Mouse (Mus musculus) forebrain, embryonic 13.5 days (tissue): ENCODE results near the gene Xpo6. TPM values are rescaled to one million over a fixed set of nuclear protein-coding genes. Genes with fewer than 3 reads are reported as not detected.
A peak's percentile ranks its signal among the peaks of the same experiment; 100 is the strongest.

Source experiments
- ATAC-seq: fragments of 200-750 bp; cut with Nextera tagmentation; 2 replicates; pipeline ENCODE4 v1.8.0; 2017
- H3K27ac ChIP-seq: fragments of 300-500 bp; sonication (generic); 2 replicates; pipeline ENCODE4 v1.5.1; 2015; ENCODE audit warnings: inconsistent platforms, mild to moderate bottlenecking, moderate library complexity
- H3K27me3 ChIP-seq: fragments of 300-500 bp; sonication (generic); 2 replicates; pipeline ENCODE4 v1.6.1; 2015; ENCODE audit warnings: mild to moderate bottlenecking, inconsistent platforms
- H3K36me3 ChIP-seq: fragments of 300-500 bp; sonication (generic); 2 replicates; pipeline ENCODE4 v1.6.1; 2015; ENCODE audit warnings: mild to moderate bottlenecking, inconsistent platforms; ENCODE audit not compliant: poor library complexity, severe bottlenecking
- H3K4me1 ChIP-seq: fragments of 300-500 bp; sonication (generic); 2 replicates; pipeline ENCODE4 v1.6.1; 2015; ENCODE audit warnings: inconsistent platforms
- H3K4me2 ChIP-seq: fragments of 300-500 bp; sonication (generic); 2 replicates; pipeline ENCODE4 v1.6.1; 2015; ENCODE audit warnings: inconsistent platforms, mild to moderate bottlenecking, moderate library complexity
- H3K4me3 ChIP-seq: fragments of 300-500 bp; sonication (generic); 2 replicates; pipeline ENCODE4 v1.5.1; 2015; ENCODE audit warnings: mild to moderate bottlenecking, inconsistent platforms
- H3K9ac ChIP-seq: fragments of 300-500 bp; sonication (generic); 2 replicates; pipeline ENCODE4 v1.6.1; 2015; ENCODE audit warnings: mild to moderate bottlenecking, inconsistent platforms
- H3K9me3 ChIP-seq: fragments of 300-500 bp; sonication (generic); replicated peaks from 2 replicates; pipeline ENCODE4 v1.6.1; 2016; ENCODE audit warnings: inconsistent platforms
- WGBS: fragments of 180-500 bp; shearing (Covaris S2); methylation state at CpG from one replicate; pipeline ENCODE4 v1.1.7; 2015; 5-methylcytosine and 5-hydroxymethylcytosine counted together
- polyA plus RNA-seq: library from polyadenylated mRNA; unstranded; fragments of >200 nt; fragmentation: Nextera tagmentation; extraction: Ambion mirVana; gene quantifications from 2 replicates; pipeline ENCODE4 v1.2.1, GENCODE M21; 2015

Xpo6 gene
- polyA plus RNA-seq, 1 experiment from 2014 or later = 47.7 TPM

DNA sequence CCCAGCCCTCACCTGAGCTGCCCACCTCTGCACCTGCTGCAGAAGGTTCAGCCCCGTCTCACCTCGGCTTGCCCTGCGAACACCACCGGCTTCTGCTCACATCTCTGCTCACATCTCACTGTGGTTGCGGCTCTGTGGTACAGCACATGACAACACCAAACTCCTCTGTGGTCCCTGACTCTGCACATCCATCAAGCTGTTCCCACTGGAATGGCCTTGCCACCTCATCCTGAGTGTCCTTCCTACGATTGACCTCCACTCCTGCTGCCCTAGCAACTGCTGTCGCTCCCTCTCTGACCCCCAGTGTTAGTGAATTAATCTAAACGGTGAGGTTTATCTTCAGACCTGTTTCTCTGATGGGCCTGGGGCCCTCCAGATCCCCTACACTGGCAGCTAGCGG, 115.1 kb downstream of the Xpo6 start:
- Histone ChIP-seq H3K4me1 (peaks cover 61% of the 10 kb centered on the region), H3K36me3 (no peaks in the 10 kb centered on the region), H3K4me2 (no peak overlapping the region), H3K9me3 (no peaks in the 10 kb centered on the region), H3K4me3 (no peak overlapping the region), H3K9ac (no peak overlapping the region), H3K27ac (no peak overlapping the region), H3K27me3 (peaks cover 58% of the 10 kb centered on the region)
- 90% methylated on average over 9 of the region's 9 CpGs for WGBS
- no peak for ATAC-seq

DNA sequence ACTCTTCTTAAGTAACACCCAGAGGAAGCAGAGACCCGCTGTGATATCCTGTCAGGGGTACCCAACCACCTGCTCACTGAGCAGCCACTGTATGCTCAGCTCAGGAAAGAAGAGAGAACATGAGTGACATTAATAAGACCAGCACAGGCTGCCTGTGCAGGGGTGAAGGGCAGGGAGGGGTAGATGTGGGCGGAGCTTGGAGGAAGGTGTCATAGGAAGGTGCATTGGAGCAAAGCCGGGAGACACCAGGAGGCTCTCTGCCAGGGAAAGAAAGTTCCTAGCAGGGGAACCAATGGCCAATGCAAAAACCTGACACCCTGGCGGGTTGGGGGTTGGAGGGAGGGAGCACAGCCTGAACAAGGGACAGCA, 116.3 kb downstream of the Xpo6 start:
- Histone ChIP-seq H3K27me3 (peaks cover 69% of the 10 kb centered on the region), H3K4me2 (no peak overlapping the region), H3K9me3 (no peaks in the 10 kb centered on the region), H3K9ac (no peak overlapping the region), H3K27ac (no peak overlapping the region), H3K4me3 (no peak overlapping the region), H3K36me3 (no peaks in the 10 kb centered on the region), H3K4me1 (peaks cover 61% of the 10 kb centered on the region)
- WGBS = 22% methylated on average over 4 of the region's 4 CpGs
- no peak for ATAC-seq

DNA sequence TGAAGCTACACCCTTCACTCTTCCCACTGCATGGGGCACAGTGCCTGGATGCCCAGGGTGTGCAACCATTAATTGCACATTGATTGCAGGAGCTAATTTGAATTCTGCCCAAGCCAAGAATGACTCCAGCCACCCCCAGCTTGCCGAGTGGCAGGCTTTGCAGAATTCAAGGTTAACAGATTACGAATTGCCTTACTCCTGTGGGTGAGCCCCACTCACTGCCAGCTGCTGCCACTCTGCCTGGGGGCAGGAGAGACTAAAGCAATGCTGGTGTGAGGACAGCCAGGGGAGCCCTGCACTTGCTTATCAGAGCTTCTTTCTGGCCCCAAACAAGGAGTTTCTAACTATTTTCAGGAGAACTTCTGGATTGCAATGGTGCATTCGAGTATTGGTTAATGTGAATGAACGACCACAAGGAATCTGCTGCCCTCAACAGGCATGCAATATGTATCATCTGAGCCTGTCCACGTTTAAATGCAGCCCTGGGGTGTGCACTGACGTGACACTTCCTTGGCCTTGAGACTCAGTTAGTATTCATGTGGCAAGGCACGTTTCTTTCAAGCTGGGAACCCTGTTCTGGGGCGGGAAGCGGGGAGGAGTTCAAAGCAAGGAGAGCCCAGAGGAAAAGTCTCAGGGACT, 116.8 kb downstream of the Xpo6 start:
- H3K4me3 ChIP-seq = no peak overlapping the region
- H3K27ac ChIP-seq = no peak overlapping the region
- H3K4me2 ChIP-seq = no peak overlapping the region
- H3K9ac ChIP-seq = no peak overlapping the region
- 15% methylated on average over 9 of the region's 9 CpGs for WGBS
- H3K9me3 ChIP-seq = no peaks in the 10 kb centered on the region
- peaks cover 61% of the 10 kb centered on the region for H3K4me1 ChIP-seq
- no peak for ATAC-seq
- no peaks in the 10 kb centered on the region for H3K36me3 ChIP-seq
- peaks cover 74% of the 10 kb centered on the region for H3K27me3 ChIP-seq

DNA sequence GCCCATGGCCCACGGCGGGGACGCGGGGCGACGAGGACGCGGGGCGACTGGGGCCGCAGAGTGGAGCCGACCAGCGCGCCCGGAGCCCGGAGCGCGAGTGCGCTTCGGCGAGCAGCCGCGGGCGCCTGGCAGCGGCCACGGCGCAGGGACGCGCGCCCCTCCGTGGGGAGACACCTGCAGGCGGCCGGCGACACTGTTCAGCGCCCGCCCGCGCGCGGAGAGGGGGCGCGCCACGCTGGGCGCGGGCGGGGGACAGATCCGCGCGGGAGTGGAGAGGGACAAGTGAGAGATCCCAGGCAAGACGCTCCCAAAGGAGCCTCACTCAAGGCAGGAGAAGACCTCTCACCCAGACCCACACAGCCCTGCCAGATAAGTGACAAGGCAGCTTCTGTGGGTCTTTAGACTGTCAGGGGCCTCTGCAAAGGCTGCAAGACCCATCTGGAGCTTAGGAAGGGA, 118.0 kb downstream of the Xpo6 start, which contains the start of gene Gsg1l:
TSS of gene Gsg1l (minus strand) at position 126 of the 456 bp plus-strand sequence.
- H3K4me3 ChIP-seq = peak within 1 kb of the TSS; percentile 58
- no peak within 1 kb of the TSS for H3K27ac ChIP-seq
- WGBS = under 1% methylated on average over 38 of the region's 49 CpGs
- peak within 1 kb of the TSS; percentile 66 for H3K9ac ChIP-seq
- H3K9me3 ChIP-seq = no peaks in the 10 kb centered on the region
- H3K4me1 ChIP-seq = peaks cover 55% of the 10 kb centered on the region
- H3K4me2 ChIP-seq = peak within 1 kb of the TSS; percentile 94
- peak; percentile 44 for ATAC-seq
- no peaks in the 10 kb centered on the region for H3K36me3 ChIP-seq
- peaks cover 79% of the 10 kb centered on the region for H3K27me3 ChIP-seq

DNA sequence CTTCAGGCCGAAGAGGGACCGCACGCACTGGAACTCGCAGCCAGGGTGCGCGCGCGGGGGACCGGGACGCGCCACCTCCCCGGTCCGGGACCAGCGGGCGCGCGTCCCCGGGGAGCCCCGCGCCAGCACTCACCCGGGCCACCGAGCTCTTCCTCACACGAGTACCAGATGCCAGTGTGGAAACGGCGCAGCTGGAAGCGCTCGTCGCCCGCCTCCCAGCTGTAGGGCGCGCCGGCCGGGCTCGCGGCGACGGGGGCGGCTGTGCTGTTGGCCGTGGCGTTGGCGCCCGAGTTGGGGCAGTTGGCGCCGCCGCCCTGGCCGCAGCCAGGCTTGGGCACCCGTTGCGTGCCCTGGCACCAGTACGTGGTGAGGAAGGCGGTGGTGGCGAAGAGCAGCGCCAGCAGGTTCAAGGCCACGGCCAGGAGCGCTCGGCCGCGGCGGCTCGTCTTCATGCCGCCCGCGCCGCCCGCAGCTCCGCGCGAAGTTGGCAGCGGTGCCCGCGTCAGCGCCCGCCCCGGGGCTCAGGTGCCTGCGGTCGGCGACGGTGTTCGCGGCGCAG, 118.5 kb downstream of the Xpo6 start:
- WGBS = under 1% methylated on average over 80 of the region's 80 CpGs
- Histone ChIP-seq H3K4me1 (peaks cover 50% of the 10 kb centered on the region), H3K9ac (peak overlapping the region; percentile 66), H3K4me2 (peak overlapping the region; percentile 94), H3K9me3 (no peaks in the 10 kb centered on the region), H3K27me3 (peaks cover 84% of the 10 kb centered on the region), H3K27ac (no peak overlapping the region), H3K36me3 (no peaks in the 10 kb centered on the region), H3K4me3 (peak overlapping the region; percentile 58)
- peak; percentile 33 for ATAC-seq

DNA sequence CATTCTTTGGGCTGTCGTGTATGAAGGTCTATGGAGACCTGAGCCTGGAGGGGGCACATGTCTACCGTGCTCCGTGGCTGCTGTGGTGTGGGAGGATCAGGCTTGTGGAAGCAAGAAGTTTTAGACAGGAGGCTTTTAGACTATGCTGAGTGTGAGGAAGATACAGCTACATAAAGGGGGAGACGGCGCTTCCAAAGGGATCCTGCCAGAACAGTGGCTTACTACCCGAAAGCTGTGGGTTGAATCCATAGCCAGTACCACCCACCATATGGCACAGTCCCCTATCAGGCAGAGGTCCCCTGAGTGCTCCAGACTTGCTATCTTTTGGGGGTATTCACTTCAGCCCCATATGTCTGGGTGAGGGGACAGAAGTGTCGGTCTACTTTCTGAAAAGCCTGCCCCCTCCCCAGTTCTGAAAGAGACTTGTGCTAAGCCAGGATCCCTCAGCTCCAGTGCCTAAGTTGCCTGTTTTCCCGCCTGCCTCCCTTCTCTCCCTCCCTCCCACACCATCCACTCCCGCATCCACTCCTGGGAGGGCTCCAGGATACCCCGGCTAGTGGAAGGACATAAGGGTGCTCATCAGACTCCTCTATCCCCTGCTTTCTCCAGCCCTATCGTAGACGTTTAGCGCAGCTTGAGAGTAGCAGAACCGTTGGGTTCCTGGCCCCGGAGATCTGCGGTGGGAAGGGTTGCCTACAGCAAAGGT, 119.2 kb downstream of the Xpo6 start:
- Histone ChIP-seq H3K36me3 (no peaks in the 10 kb centered on the region), H3K4me3 (peak overlapping the region; percentile 58), H3K9ac (peak overlapping the region; percentile 66), H3K27ac (no peak overlapping the region), H3K27me3 (peaks cover 84% of the 10 kb centered on the region), H3K9me3 (no peaks in the 10 kb centered on the region), H3K4me2 (peak overlapping the region; percentile 94), H3K4me1 (peaks cover 43% of the 10 kb centered on the region)
- 18% methylated on average over 16 of the region's 16 CpGs for WGBS
- ATAC-seq = no peak; the same call in 1 of the 2 replicates

DNA sequence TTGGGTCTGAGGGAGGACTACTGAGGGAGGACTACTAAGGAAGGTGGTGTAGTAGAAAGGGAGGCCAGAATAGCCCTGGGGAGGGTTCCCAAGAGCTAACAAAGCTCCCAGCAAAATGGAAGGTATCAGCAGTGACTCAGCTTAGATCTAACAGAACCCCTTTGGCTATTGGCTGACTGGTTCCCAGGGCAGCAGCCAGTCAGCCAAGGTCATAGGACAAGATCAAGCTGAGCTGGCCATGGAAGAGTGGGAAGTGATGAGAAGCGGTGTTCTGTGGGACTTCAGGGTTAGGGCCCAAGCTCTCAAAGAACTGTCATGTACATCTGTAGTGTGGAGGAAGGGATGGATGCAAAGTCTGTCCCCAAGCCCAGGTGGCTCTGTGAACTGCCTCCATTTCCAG, 123.4 kb downstream of the Xpo6 start:
- Histone ChIP-seq H3K27ac (no peak overlapping the region), H3K9ac (no peak overlapping the region), H3K4me3 (no peak overlapping the region), H3K9me3 (no peaks in the 10 kb centered on the region), H3K36me3 (no peaks in the 10 kb centered on the region), H3K4me1 (peaks cover 12% of the 10 kb centered on the region; the same call in 1 of the 2 replicates), H3K4me2 (no peak overlapping the region), H3K27me3 (peaks cover 47% of the 10 kb centered on the region)
- ATAC-seq = no peak
- WGBS = 91% methylated on average over 1 of the region's 1 CpGs

DNA sequence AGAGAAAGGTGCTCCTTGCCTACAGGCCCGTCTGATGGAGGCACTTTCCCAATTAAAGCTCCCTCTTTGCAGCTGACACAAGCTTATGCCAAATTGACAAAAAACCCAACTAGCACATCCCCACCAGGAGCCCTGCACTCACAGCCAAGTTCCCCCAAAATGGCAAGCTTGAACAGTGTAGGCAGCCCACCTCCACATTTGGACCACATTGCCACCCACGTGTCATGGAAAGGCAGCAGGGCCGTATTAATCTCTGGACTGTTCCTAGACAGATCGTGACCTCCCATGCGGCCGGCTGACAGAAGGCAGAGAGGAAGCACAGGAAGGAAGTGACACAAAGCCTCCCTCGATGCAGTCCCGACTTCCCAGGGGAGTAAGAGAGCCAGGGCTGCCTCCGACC, 125.2 kb downstream of the Xpo6 start:
- H3K4me2 ChIP-seq = no peak overlapping the region
- H3K27me3 ChIP-seq = peaks cover 29% of the 10 kb centered on the region
- ATAC-seq = no peak
- H3K9ac ChIP-seq = no peak overlapping the region
- no peak overlapping the region for H3K4me3 ChIP-seq
- H3K9me3 ChIP-seq = no peaks in the 10 kb centered on the region
- WGBS = 84% methylated on average over 9 of the region's 9 CpGs
- no peak overlapping the region for H3K27ac ChIP-seq
- no peaks in the 10 kb centered on the region for H3K36me3 ChIP-seq
- no peaks in the 10 kb centered on the region for H3K4me1 ChIP-seq

DNA sequence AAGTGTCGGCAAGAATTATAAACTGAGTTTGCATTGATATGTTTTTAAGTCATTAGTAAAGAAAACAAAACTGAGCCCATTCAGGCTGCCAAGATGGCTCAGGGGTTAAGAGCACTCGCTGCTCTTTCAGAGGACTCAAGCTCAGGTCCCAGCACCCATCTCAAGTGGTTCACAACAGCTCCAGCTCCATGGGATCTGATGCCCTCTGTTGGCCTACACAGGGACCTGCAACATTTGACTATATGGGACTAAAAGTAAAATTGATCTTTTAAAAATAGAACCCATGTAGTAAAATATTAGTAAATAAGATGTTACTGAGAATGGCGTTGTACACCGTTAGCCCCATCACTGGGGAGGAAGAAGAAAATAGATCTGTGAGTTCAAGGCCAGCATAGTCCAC, 130.0 kb downstream of the Xpo6 start:
- no peaks in the 10 kb centered on the region for H3K27me3 ChIP-seq
- no peak overlapping the region for H3K27ac ChIP-seq
- 96% methylated on average over 4 of the region's 4 CpGs for WGBS
- H3K9ac ChIP-seq = no peak overlapping the region
- no peak overlapping the region for H3K4me3 ChIP-seq
- ATAC-seq = no peak
- no peak overlapping the region for H3K4me2 ChIP-seq
- no peaks in the 10 kb centered on the region; the same call in 1 of the 2 replicates for H3K9me3 ChIP-seq
- no peaks in the 10 kb centered on the region for H3K36me3 ChIP-seq
- H3K4me1 ChIP-seq = no peaks in the 10 kb centered on the region; the same call in none of the 2 replicates

DNA sequence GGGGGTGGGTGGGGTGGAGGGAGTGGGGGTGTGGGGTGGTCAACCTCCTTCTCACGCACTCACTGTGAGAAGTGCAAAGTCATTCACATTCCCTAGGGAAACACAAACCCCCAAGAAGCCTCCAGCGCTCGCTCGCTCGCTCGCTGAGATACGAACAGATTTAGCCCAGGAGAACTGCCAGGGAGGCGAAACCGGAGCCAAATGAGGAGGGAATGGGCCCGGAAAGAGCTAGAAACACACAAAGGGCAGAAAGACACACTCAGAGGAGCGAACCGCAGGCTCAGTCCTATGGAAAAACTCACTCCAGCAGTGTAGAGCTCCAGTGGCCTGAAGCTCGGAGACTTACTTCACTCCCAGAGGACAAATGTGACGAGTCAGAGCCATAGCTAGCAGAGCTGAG, 133.5 kb downstream of the Xpo6 start:
- Histone ChIP-seq H3K4me3 (no peak overlapping the region), H3K27ac (no peak overlapping the region), H3K27me3 (no peaks in the 10 kb centered on the region), H3K36me3 (no peaks in the 10 kb centered on the region), H3K4me2 (no peak overlapping the region), H3K4me1 (peaks cover 8% of the 10 kb centered on the region), H3K9me3 (no peaks in the 10 kb centered on the region; the same call in none of the 2 replicates), H3K9ac (no peak overlapping the region)
- WGBS = 55% methylated on average over 14 of the region's 14 CpGs
- ATAC-seq = peak; percentile 16; the same call in 1 of the 2 replicates

DNA sequence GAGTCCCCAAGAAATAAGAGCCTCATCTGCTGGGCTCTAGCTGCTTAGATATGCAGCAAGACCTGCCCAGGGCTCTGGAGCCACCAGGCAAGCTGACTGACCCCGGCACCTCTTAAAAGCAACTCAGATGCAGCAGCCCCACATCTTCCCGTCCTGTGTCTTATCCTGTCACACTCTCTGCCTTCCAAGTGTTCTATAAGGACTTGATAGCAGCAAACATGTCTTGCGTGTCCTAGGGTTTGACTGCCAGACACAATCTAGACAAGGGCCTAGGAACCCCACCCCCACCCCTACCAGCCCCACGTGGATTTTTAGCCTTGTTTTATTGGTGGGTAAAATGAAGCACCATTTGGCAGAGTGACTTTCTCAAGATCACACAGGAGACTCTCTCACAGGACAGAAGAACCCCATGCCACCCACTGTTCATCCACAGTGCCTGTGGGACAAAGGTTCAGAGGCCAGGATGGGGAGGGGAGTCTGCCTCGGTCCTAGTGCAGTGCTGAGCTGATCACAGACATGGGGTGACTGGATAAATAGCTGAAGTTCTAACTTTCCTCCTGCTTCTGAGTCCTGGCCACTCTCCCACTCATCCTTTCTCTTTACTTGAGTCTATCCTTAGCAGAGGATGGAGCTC, 134.9 kb downstream of the Xpo6 start:
- ATAC-seq = no peak
- Histone ChIP-seq H3K27me3 (no peaks in the 10 kb centered on the region), H3K27ac (no peak overlapping the region), H3K36me3 (no peaks in the 10 kb centered on the region), H3K9ac (no peak overlapping the region), H3K4me3 (no peak overlapping the region), H3K4me2 (no peak overlapping the region), H3K4me1 (peaks cover 8% of the 10 kb centered on the region), H3K9me3 (no peaks in the 10 kb centered on the region; the same call in none of the 2 replicates)
- WGBS = 76% methylated on average over 5 of the region's 5 CpGs

DNA sequence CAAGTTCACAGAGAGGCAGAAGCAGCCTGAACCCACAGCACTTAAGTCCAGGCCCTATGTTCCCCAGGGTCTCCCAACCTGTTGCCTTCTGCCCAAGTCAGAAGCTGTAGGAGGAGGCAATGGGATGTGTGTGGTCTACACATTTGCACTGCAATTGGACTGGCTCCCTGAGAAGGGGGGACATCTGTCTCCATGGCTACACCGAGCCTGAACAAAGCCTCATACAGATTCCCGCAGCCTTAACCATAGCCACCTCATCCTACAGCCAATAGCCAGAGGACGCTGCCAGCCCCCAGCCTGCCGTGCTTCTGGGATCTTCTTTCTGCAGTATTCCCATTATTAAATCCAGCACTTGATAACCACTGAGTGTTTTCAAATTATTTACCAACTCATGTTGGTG, 138.1 kb downstream of the Xpo6 start:
- WGBS = 30% methylated on average over 4 of the region's 4 CpGs
- no peaks in the 10 kb centered on the region for H3K27me3 ChIP-seq

More for the DNA sequence above, 138.1 kb downstream of the Xpo6 start:
- Histone ChIP-seq H3K36me3 (no peaks in the 10 kb centered on the region), H3K27ac (no peak overlapping the region), H3K4me2 (no peak overlapping the region), H3K9ac (no peak overlapping the region), H3K4me3 (no peak overlapping the region), H3K4me1 (peaks cover 18% of the 10 kb centered on the region), H3K9me3 (no peaks in the 10 kb centered on the region; the same call in 1 of the 2 replicates)
- peak; percentile 38; the same call in 1 of the 2 replicates for ATAC-seq
